Mouse (Mus musculus) megakaryocyte, embryonic 14.5 days (primary cell): ENCODE results near the gene Txn2.

Experiments
- FLI1 ChIP-seq: IDR thresholded peaks from 2 replicates; pipeline ENCODE4 v1.6.1; 2012; ENCODE audit warnings: low read length, inconsistent platforms, mixed read lengths
- GATA1 ChIP-seq: IDR thresholded peaks from 3 replicates; pipeline ENCODE4 v1.6.1; 2012; ENCODE audit warnings: mixed read lengths, low read length, inconsistent platforms, borderline replicate concordance

DNA sequence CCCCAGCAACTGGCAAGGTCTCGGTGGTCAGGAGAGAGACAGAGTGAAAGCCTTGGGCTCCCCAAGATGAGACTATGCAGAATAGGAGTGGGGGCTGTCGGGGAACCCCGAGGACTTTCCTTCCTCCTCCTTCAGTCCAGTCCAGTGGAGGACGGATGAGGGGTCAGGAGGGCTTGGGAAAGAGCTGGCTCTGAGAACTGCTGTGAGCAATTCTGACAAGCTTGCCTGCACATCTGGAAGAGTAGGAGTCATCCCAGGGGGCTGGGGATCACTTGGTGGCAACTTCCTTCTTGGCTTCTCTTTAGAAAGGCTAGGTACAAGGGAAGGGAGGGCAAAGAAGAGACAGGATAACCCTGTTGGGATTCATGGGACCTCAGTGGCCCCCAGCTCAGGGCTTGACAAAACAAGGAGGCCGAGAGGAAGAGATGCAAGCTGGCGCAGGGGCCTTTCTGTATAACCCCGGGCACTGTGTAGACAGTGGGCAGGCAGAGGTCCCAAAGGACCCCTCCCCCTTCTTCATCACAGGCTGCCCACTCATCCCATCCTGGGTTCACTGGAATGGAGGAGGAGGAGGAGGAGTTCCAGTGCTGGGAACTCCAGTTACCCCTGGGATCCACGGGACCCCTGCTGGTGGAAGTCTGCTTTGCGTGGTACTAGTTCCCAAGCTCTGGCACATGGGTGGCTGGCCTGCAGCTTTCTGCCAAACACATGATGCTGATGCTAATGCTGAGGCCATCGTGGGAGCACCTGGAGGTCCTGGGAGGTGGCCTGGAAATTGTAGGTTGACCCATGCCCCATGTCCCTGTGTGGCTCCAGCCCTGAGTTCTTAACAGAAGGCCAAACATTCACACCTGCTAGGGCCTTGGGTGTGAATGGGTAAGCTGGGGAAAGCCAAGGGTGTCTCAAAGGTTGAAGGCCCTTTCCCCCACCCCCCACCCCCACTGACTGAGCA lies 8.0 kb downstream of the Txn2 start:
- TF ChIP-seq GATA1 = no peak
- no peak for TF ChIP-seq FLI1
